Mouse (Mus musculus) ES-Bruce4 (cell line): Measurements from ENCODE around the gene Prox2.

Experiments used
- CTCF ChIP-seq: IDR thresholded peaks from one replicate; pipeline ENCODE4 v1.8.1; 2011; ENCODE audit warnings: low read depth, low read length
- POLR2A ChIP-seq: IDR thresholded peaks from one replicate; pipeline ENCODE4 v1.8.1; 2011; ENCODE audit warnings: low read length; ENCODE audit not compliant: insufficient read depth

DNA sequence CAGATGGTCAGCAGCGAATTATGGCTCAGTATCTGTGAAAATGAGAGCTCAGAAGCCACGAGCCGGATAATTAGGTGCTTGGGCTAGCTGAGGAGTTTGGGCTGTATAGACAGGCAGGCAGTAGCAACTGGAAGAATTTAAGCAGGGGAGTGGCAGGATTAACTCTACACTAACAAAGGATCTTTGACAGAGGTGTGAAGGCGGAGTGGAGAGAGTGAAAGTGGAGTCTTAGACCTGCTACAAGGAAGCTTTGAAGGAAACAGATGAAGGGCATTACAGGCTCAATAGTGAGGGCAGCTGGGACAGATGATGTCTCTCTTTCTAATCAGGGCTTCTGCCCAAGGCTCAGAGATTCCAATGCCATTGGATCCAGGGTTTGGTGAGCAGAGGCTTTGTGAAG is 1.1 kb downstream of the Prox2 start:
- TF ChIP-seq POLR2A (no peak), CTCF (no peak)
